Mouse (Mus musculus): ENCODE measurements around the gene Neurl1b.

The Neurl1b gene

GRCm38 (mm10) chr17:26414523-26415354 is at the start of gene Neurl1b:
TSS of gene Neurl1b (plus strand) at chr17:26414829.
- DNase-seq, result peak; percentile 12

- DNase-seq, result no peak
Observed at GRCm38 (mm10) chr17:26366792-26367191, 47.8 kb upstream of the Neurl1b start.

GRCm38 (mm10) chr17:26368336-26368992 is 46.2 kb upstream of the Neurl1b start:
- no peak for DNase-seq

GRCm38 (mm10) chr17:26370521-26371245 is 43.9 kb upstream of the Neurl1b start:
- DNase-seq, result no peak

GRCm38 (mm10) chr17:26371246-26371535 is 43.4 kb upstream of the Neurl1b start:
- no peak for DNase-seq

- no peak for DNase-seq
Observed at GRCm38 (mm10) chr17:26373211-26373610, 41.4 kb upstream of the Neurl1b start.

GRCm38 (mm10) chr17:26376416-26376815 is 38.2 kb upstream of the Neurl1b start:
- DNase-seq, result no peak

GRCm38 (mm10) chr17:26376994-26377744 is 37.5 kb upstream of the Neurl1b start:
- DNase-seq, result no peak

- DNase-seq, result no peak
Observed at GRCm38 (mm10) chr17:26380280-26380985, 34.2 kb upstream of the Neurl1b start.

GRCm38 (mm10) chr17:26380986-26381446 is 33.6 kb upstream of the Neurl1b start:
- no peak for DNase-seq

- DNase-seq, result no peak
Observed at GRCm38 (mm10) chr17:26381613-26382012, 33.0 kb upstream of the Neurl1b start.

GRCm38 (mm10) chr17:26382176-26382575 is 32.5 kb upstream of the Neurl1b start:
- DNase-seq, result no peak

- no peak for DNase-seq
Observed at GRCm38 (mm10) chr17:26382687-26383086, 31.9 kb upstream of the Neurl1b start.

GRCm38 (mm10) chr17:26384111-26384510 is 30.5 kb upstream of the Neurl1b start:
- no peak for DNase-seq

- no peak for DNase-seq
Observed at GRCm38 (mm10) chr17:26385252-26386130, 29.1 kb upstream of the Neurl1b start.

- no peak for DNase-seq
Observed at GRCm38 (mm10) chr17:26386131-26386481, 28.5 kb upstream of the Neurl1b start.

GRCm38 (mm10) chr17:26388106-26388505 is 26.5 kb upstream of the Neurl1b start:
- DNase-seq, result no peak

- no peak for DNase-seq
Observed at GRCm38 (mm10) chr17:26389241-26389640, 25.4 kb upstream of the Neurl1b start.

GRCm38 (mm10) chr17:26390666-26391065 is 24.0 kb upstream of the Neurl1b start:
- DNase-seq, result no peak

- DNase-seq, result no peak
Observed at GRCm38 (mm10) chr17:26392355-26392754, 22.3 kb upstream of the Neurl1b start.

- no peak for DNase-seq
Observed at GRCm38 (mm10) chr17:26396765-26397164, 17.9 kb upstream of the Neurl1b start.
